Mouse (Mus musculus) erythroblast, embryonic 14.5 days (primary cell): ENCODE measurements around the gene Dip2c.

Experiments used
- GATA1 ChIP-seq: IDR thresholded peaks from 2 replicates; pipeline ENCODE4 v1.6.1; 2012; ENCODE audit warnings: low read length, inconsistent platforms, mixed read lengths
- TAL1 ChIP-seq: IDR thresholded peaks from 3 replicates; pipeline ENCODE4 v1.6.1; 2012; ENCODE audit warnings: low read length, inconsistent platforms, mixed read lengths

DNA sequence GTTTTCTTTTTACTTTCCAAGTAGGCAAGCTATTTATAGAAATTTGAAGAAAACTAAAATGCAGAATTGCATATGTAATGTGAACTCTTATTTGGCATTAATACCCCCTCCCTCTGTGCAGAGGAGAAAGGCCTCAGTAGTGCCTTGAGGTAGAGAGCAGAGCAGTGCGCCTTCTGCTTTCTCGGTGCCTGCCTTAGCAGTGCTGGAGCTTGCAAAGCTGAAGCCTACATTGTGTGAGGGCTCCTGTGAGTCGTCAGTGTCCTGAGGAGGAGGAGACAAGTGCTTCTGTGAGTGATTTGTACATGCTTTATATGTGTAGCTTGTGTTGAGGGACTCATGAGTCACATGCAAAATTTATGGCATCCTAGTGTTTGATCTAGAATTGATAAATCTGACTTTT, 21.4 kb downstream of the Dip2c start:
- TF ChIP-seq GATA1 (no peak), TAL1 (no peak)
